Mouse (Mus musculus) gastrocnemius, postnatal 36 days (tissue): ENCODE measurements around the gene Rtkn. TPM values are rescaled to one million over a fixed set of nuclear protein-coding genes. Genes with fewer than 3 reads are reported as not detected.
A peak's percentile ranks its signal among the peaks of the same experiment; 100 is the strongest.

ENCODE experiments used
- DNase-seq, 2 experiments: peaks; one replicate each; pipeline ENCODE4 v3.0.0; 2022
- intact Hi-C: fragments of 180-260 bp; cut with DNase I; formaldehyde crosslinking; loops from one replicate; pipeline ENCODE4 v1.15.1; 2025
- microRNA-seq, 2 experiments: library from miRNA; unstranded; fragments of <30 nt; microRNA quantifications; one replicate each; pipeline ENCODE4 v1.2.0; 2021
- total RNA-seq, 2 experiments: library from RNA; stranded (reverse); gene quantifications; 2 replicates each; pipeline ENCODE4 v1.2.3; 2021

Gene Rtkn
- total RNA-seq, 2 experiments from 2014 or later: 11.3 to 13.8 TPM

DNA sequence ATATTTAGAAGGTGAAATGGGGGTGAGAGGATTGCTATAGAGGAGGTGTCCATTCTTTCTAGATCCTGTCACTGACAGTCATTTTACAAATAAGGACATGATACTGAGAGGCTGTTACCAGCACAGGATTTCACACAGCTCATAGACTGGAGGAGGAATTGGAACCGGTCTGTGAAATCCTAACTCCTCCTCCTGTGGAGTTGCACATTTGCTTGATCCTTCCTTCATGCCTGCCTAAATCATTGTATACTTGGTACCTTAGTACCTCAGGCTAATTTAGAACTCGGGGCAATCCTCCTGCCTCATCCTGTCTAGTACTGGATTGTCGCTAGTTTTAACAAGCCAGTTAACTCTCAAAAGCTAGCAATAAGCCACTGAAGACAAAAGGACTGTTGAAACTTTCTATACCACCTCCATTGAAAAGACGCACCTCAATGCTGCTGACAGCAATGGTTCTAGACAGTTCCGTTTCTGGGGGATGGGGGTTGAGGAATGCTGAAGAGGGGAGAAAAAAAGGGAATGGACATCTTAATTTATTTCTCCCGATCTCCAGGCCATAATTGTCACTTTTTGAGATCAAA lies 29.9 kb downstream of the Rtkn start:
- no peak for DNase-seq
- intact Hi-C loops: no loop called here

DNA sequence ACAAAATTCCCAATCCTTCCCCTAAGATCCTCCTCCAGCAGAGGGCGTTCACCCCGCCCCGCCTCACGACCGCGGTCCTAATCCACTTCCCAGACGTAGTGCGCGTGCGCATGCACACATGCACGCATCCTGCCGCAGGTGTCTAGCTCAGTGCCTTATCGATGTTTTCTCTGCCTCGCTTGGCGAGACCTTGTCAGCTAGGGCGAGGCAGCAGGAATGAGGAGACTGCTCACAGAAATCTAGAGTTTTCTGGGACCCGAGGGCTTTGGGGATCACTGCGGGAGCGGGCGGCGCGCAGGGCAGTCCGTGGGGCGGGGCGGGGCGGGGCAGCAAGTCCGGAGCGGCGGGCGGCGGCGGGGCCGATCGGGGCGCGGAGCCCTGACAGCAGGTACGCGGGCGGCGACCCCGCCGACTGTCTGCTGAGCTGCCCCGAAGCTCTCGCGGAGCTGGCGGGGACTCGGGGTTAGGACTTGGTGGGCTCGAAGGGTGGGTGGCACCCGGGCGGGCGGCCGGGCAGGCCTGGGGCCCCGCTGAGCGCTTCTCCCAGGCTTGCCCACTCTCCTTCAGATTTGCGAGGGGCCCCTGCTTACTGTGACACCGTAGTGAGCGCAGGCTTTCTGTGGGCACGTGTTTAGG lies 30.5 kb downstream of the Rtkn start, which contains the start of gene Dctn1:
TSS of gene Dctn1 (plus strand) at position 314 of the 636 bp plus-strand sequence.
- DNase-seq: peak; percentile 92 to 95
- intact Hi-C loops: no loop called here

DNA sequence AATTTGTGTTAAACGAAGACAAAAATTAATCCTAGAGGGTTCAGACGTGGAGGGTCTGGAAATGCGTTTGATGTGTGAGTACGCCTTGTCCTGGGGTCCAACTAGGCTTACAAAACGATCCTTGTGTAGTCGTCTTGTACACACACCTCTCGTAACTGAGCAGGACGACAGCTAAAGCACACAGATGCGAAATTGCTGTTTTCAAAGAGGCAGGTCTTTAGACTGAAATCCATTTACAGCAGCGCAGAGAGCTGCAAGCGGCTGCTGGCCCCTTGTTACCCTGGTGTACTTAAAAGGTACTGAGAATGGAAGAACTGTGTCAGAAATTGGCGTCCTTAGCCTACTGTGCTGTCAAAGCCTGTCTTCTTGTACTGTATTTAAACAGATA lies 31.0 kb downstream of the Rtkn start:
- intact Hi-C loops: no loop called here
- no peak for DNase-seq

DNA sequence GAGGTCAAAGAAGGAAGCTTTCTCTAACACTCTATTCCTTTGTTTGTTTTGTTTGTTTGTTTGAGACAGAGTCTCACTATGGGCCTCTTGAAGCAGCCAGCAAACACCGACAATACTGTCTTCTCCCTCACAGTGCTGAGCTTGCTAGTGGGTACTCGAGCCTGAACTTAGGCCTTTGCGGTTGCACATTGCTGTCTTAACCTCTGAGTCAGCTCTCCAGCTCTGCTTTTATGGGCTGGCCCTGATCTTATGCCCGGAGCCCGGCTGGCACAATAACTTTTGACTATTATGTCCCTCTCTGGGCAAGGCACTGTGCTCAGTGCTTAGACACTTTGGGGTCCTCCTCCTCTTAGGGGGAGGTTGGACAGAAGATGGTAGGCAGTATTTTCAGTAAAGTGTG lies 34.6 kb downstream of the Rtkn start:
- DNase-seq: no peak
- intact Hi-C loops: no loop called here

DNA sequence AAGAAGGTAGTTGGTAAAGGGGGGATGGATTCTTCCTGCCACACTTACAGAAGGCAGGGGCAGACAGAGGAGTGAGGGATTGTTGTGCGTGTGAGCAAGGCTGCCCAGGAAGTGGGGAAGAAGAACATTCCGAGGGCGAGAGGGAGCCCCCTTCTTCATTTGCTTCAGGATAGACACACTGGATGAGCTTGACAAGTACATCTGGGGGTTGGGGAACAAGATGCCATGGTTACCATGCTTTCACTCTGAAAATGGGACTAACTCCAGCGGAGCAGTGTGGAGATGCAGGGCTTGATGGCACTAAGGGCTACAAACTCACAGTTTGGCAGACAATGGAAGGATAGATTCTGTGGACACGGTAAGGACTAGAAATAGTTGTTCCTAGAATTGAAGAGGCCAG lies 35.8 kb downstream of the Rtkn start:
- no peak for DNase-seq
- intact Hi-C loops: no loop called here

DNA sequence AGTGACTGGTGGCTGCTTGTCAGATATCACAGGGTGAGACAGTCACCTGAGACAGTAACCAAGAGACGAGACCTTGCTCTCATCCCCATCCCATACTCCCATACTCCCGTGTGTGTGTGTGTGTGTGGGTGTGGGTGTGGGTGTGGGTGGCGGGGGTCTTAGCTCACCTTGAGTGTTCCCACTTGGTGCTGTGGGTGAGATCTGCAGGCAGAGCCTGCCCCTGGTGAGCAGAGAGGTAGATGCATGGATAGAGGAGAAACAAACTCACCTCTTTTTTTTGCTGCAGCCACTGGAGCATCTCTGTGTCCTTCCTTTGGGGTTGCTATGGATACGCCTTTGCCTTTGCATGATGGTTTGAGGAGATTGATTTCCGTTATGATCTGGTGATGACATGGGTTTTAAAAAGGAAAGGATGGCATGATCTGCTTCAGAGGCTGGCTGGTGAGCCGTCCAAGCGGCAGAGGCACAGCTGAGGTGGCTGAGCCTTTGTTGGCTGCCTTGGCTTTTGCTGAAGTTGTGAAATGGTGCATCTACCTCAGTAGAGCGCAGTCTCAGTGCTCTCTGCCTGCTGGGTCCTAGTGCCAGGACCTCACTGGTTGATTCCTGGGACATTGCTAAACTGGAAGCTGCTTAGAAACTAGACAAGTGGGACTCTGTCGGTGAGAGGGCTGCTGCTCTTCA lies 37.1 kb downstream of the Rtkn start:
- intact Hi-C loops: no loop called here
- no peak for DNase-seq

DNA sequence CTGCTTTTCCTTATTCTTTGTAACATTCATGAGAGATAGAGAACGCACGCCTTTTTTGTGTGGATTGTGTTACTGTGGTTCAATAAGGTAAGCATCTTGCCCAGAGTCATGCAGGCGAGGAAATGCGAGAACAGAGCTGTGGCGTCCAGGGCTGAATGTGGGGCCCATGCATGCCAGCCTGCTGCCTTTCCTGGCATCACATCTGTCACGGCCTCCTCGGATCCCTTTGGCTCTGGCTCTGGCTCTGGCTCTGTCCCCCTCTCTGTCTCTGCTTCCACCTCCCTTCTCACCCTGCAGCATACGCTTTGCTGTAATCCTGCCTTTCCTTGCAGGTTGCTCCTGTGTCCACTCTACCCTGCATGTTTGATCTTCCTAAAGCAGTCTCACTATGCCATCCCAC lies 40.7 kb downstream of the Rtkn start:
- peak; percentile 34 to 44 for DNase-seq
- intact Hi-C loops: no loop called here

DNA sequence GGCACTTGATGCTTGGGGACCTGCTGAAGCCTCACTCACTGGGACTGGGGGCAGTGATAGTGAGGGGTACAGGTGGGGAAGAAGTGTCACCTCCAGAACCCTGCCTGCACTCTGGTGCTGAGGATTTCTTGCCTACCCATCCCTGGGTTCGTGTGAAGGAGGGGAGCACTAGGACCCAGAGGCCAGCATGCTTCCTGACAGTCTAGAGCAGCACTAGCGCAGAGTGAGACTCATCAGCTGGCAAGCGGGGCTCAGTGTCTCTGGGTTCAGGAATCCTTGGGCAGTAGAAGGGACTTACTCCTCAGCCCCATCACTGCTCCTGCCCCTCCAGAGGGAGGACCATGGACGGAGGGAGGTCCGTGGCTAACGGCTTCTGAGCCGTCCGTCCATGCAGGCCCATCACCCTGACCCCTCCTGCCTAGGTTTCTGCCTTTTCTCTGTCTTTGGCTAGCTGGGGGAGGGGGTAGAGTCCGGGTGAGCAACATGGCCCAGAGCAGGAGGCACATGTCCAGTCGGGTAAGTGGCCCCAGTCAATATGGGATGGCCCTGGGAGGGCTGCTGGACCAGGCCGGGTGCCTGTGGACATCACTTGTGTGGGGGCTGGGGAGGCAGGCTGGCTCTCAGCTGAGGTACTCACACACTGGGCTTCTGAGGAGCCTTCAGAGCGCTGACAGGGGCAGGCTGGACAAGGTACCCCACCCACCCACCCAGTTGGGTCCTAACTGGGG lies 44.3 kb downstream of the Rtkn start:
- no peak for DNase-seq
- intact Hi-C loops: no loop called here

DNA sequence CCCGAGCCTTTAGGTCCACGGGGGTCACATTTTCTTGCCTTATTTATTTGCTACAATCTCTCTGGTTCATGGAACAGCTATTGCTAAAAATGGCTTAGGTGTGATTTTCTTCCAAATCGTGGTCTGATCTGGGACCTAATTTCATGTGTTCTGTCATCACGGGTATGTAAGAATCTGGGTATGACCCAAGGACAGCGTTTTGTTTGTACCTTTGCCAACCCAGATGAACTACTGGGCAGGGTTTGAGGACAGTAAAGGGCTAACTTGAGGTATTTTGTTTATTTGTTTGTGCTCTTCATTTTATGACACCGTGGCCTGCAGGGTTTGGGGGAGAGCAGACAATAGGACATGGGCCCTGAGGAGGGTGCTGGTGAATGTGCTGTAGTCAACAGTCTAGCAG lies 45.3 kb downstream of the Rtkn start:
- DNase-seq: no peak
- intact Hi-C loops: no loop called here

DNA sequence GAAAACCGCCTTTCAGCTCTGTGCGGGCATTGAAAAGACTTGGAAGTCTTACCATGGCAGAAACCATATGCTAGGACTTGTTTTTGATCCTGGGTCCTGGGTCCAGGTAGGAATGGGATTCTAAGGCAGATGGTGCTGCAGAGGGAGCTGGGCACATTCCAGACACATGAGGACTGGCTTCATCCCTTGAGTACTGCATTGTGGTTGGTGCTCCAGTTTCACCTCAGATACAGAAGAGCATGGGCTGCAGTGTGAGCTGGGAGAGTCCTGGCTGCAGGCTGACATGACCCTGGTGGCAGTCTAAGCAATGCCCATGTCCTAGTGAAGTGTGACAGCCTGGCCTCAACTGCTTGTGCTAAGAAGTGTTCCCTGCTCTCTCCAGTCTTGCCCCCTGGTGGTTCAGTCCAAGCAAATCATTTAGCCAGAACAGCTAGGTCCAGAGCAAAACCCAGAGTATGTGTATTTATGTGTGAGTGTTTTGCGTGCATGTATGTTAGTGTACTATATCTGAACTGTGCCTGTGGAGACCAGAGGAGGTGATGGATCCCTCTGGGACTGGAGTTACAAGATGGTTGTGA lies 49.7 kb downstream of the Rtkn start:
- DNase-seq: no peak
- intact Hi-C loops: no loop called here

DNA sequence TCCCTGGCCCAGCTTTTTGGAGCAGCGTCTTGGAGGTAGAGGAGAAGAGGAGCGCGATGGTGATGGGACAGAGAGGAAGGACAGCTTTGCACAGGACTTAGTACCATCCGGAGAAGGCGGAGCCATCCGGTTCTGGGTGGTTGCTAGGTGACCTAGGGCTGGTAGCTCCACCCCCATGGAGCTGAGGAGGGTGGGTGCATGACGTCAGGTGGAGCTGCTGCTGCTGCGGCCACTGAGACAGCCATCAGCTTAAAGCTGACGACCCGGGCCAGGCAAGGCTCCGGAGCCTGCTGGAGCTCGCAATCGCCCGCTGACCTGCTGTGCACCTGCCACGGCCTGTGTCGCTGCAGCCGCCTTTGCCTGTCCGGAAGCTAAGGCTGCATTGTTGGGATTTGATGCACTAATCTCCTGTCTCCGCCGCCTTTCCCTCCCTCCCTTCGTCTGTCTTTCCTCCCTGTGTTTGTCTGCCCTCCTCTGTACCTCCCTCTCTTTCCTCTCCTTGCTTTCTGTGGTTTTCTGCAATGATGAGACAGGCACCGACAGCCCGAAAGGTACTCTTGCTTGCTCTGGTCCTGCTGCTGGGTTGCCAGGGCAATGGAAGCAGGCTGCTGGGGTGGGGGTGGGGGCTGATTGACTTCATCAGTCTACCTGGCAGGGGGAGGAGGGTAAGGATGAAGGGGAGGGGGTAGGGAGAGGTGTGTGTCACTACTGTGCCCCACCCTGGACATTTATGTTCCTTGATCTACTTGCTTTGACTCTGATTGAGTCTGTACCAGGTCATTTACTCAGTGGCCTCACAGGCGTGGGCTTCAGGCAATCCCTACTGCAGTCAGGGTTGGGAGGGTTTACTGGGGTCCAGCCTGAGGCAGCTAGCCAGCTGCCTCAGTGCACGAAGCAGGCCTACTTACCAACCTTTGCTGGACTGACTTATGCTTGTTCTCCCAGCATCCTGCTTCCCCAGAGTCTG lies 50.9 kb downstream of the Rtkn start:
- DNase-seq: peak in 1 of 2 experiments; percentile 28
- intact Hi-C loops: no loop called here

DNA sequence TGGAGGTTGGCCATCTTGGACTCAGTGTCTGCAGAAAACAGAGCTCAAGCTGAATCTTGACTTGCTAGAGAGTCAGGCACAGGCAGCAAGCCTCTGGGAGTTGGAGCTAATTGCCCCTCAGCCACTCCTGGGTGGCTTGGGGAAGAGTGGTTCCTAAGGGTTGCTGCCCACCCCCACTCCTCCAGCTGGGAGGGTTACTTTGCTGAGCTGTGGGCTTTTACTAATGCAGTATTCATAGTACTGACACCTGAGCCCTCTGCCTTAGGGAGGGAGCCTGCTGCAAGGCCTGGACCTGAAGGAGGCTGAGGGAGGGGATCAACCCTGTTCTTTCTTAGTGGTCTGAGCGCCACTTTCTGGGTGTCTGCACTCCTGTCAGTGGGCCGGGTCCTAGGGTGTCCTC lies 51.7 kb downstream of the Rtkn start:
- DNase-seq: no peak
- intact Hi-C loops: no loop called here

DNA sequence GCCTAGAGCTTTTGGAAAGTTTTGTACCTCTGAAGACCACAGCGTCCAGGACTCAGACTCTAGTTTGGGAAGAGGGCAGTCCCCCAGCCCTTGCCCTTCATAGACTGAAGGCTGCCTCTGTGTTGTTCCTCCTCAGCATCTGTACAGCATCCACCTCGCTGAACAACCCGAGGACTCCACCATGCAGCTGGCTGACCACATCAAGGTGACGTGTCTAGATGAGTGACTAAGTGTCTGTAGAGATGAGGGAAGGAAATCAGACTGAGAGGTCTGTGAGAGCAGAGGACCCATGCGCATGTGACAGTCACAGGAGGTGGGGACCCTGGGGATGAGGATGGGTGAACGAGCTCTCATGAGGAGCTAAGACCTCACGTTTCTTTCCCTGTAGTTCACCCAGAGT lies 58.3 kb downstream of the Rtkn start:
- DNase-seq: no peak
- intact Hi-C loops: no loop called here

DNA sequence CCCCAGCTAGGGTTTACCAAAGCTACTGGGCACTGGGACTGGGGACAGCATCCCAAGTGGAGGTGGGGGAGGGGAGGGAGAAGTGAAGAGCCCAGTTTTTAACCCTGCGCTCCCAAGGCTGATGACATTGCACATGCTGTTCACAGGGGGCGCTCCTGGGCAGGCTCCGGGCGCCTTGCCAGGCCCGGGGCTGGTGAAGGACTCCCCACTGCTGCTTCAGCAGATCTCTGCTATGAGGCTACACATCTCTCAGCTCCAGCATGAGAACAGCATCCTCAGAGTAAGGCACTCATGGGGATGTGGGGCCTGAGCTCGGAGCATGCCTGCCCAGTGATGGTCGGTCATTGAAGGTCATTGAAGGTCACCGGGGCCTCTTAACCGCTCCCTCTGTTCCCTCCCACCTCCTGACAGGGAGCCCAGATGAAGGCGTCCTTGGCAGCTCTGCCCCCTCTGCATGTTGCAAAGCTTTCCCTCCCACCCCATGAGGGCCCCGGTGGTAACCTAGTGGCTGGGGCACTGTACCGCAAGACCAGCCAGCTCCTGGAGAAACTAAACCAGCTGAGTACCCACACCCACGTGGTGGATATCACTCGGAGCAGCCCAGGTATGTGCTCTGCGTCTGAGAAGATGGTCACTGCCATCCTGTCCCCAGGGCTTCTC lies 62.2 kb downstream of the Rtkn start:
- no peak for DNase-seq
- intact Hi-C loops: no loop called here

Small RNA genes lying within 50 kb of the gene (microRNA-seq; reads per million reads assigned to microRNA genes)
- 0 reads per million in 2 experiments for gene Mir3470a

Other genes starting within 250 kb of the Rtkn start
- gene Sema4f, start 195.7 kb upstream of the Rtkn start, total RNA-seq: under 1 TPM; 0.10 to 0.15 TPM
- gene M1ap, start 188.6 kb upstream of the Rtkn start, total RNA-seq: not detected
- 1 to 10 TPM; 2.4 to 2.5 TPM for gene Dok1, start 102.0 kb upstream of the Rtkn start, total RNA-seq
- 1 to 10 TPM; 2.9 to 3.1 TPM for gene Loxl3, start 101.3 kb upstream of the Rtkn start, total RNA-seq
- gene Aup1, start 80.9 kb upstream of the Rtkn start, total RNA-seq: 10 to 100 TPM; 82.8 to 88.8 TPM
- 10 to 100 TPM; 16.7 to 18.3 TPM for gene Htra2, start 80.2 kb upstream of the Rtkn start, total RNA-seq
- under 1 TPM; 0.26 to 0.32 TPM for gene Dqx1, start 77.6 kb upstream of the Rtkn start, total RNA-seq
- not detected for gene Tlx2, start 65.2 kb upstream of the Rtkn start, total RNA-seq
- 1 to 10 TPM; 4.5 to 7.4 TPM for gene Pcgf1, start 57.6 kb upstream of the Rtkn start, total RNA-seq
- under 1 TPM in 1 of 2 experiments, not detected in 1; 0.56 TPM for gene Lbx2, start 49.1 kb upstream of the Rtkn start, total RNA-seq
- 1 to 10 TPM; 1.2 to 3.1 TPM for gene Ccdc142, start 33.9 kb upstream of the Rtkn start, total RNA-seq
- gene Gm42688, start 33.8 kb upstream of the Rtkn start, total RNA-seq: 1 to 10 TPM in 1 of 2 experiments, under 1 TPM in 1; 0.69 to 1.0 TPM
- gene Mrpl53, start 26.4 kb upstream of the Rtkn start, total RNA-seq: 100 to 1,000 TPM in 1 of 2 experiments, 10 to 100 TPM in 1; 91.0 to 103 TPM
- gene Mogs, start 20.0 kb upstream of the Rtkn start, total RNA-seq: 1 to 10 TPM; 4.4 to 4.5 TPM
- 10 to 100 TPM; 35.4 to 35.8 TPM for gene Wbp1, start 13.9 kb upstream of the Rtkn start, total RNA-seq
- gene Ino80b, start 10.0 kb upstream of the Rtkn start, total RNA-seq: 10 to 100 TPM; 14.3 to 14.5 TPM
- gene Wdr54, start 20.9 kb downstream of the Rtkn start, total RNA-seq: 1 to 10 TPM in 1 of 2 experiments, under 1 TPM in 1; 0.92 to 1.3 TPM
- gene 1700003E16Rik, start 20.9 kb downstream of the Rtkn start, total RNA-seq: under 1 TPM in 1 of 2 experiments, not detected in 1; 0.13 TPM
- 100 to 1,000 TPM; 128 to 135 TPM for gene Dctn1, start 30.5 kb downstream of the Rtkn start, total RNA-seq
- gene Slc4a5, start 84.4 kb downstream of the Rtkn start, total RNA-seq: not detected
- 1 to 10 TPM; 4.3 to 8.2 TPM for gene Mthfd2, start 190.4 kb downstream of the Rtkn start, total RNA-seq
- 1 to 10 TPM; 9.5 to 9.8 TPM for gene Mob1a, start 190.6 kb downstream of the Rtkn start, total RNA-seq
- 100 to 1,000 TPM; 223 to 243 TPM for gene Bola3, start 213.7 kb downstream of the Rtkn start, total RNA-seq